Mouse (Mus musculus) lung, postnatal 14 days (tissue): Measurements from ENCODE around the gene Cdkn2a.
A peak's percentile ranks its signal among the peaks of the same experiment; 100 is the strongest.

Experiments used
- DNase-seq: peaks from one replicate; pipeline ENCODE4 v3.0.0; 2021

Gene Cdkn2a

GRCm38 (mm10) chr4:89294486-89295440, at the start of gene Cdkn2a:
Cdkn2a (minus strand) TSS chr4:89294653.
- peak; percentile 54 for DNase-seq

DNA sequence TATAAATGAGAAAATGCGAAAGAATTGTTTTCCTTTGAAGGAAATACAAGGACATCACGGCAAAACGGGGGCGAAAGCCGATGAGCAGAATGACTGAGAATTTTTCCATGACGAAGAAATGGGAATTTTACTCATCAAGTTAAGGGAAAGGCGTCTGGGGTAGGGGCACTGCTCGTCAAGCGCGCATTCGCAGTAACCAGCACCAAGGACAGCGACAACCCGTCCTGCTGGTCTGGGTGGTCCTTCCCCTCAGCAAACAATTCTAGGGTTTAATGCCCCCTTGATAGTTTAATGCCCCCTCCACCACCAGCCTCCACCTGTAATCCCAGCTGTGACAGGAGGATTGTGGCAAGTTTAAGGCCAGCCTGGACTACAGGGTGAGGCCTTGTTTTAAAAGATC, 19.0 kb upstream of the Cdkn2a start:
- DNase-seq = no peak

GRCm38 (mm10) chr4:89310491-89311254, 16.2 kb upstream of the Cdkn2a start, which contains the start of gene Cdkn2b:
Cdkn2b (minus strand) TSS chr4:89311039.
- DNase-seq = peak; percentile 96

DNA sequence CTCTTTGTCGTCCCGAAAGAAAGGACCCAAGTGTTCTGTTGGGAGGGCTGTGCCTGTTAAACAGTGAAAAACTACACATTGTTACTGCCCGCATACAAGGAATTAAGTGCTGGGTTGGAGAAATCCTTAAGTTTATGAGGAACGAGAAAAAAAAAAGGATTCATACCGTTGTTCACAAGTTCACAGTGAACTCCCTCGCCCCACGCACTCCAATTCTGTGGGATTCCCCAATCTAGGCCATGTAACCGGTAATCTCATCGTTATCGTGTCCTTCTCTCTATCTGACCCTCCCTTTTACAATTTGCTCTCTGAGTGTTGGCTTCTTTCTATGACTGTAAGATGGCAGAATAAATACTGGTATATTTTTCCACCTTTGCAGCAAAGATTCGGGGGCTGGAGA, 15.5 kb upstream of the Cdkn2a start:
- DNase-seq = no peak

- no peak for DNase-seq
These were observed 13.5 kb upstream of the Cdkn2a start for GRCm38 (mm10) chr4:89308001-89308400.

DNA sequence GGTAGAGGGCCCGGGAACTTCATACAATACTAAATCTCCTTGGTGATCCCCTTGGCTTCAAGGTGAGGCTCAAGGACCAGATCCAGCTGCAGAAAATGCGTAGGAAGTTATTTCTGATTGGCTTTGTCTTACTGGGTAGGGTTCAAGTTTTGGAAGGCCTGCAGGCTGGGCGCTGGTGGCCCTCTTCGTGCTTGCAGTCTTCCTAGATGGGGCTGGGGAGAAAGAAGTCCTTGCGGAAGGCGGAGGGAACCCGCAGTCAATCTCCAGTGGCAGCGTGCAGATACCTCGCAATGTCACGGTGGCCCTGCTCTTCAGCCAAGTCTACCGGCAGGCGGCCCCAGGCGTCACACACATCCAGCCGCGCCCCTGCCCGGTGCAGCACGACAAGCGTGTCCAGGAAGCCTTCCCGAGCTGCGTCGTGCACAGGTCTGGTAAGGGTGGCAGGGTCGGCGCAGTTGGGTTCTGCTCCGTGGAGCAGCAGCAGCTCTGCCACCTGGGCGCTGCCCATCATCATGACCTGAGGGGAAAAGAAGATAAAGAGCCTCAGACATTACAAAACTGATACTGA, 12.4 kb upstream of the Cdkn2a start:
- DNase-seq = no peak

DNA sequence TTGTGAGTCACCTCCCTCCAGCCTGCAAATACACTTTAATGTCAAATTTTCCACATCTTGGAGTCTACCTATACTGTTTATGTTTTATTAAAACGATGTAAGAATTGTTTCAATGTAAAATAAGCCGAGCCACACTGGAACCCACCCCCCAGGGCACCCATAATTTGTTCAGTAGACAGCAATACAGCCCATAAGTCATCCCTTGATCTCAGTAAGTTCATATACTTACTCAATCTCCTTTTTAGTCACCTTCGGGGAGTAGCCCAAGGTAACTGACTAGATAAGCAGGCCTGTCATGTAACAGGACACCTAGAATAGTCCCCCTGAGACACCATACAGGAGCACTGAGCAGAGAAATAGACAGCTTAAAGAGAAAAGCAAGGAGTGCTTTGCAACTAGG, 11.2 kb upstream of the Cdkn2a start:
- no peak for DNase-seq

GRCm38 (mm10) chr4:89303281-89303995, 9.0 kb upstream of the Cdkn2a start:
- no peak for DNase-seq

GRCm38 (mm10) chr4:89302129-89302528, 7.7 kb upstream of the Cdkn2a start:
- DNase-seq = no peak

DNA sequence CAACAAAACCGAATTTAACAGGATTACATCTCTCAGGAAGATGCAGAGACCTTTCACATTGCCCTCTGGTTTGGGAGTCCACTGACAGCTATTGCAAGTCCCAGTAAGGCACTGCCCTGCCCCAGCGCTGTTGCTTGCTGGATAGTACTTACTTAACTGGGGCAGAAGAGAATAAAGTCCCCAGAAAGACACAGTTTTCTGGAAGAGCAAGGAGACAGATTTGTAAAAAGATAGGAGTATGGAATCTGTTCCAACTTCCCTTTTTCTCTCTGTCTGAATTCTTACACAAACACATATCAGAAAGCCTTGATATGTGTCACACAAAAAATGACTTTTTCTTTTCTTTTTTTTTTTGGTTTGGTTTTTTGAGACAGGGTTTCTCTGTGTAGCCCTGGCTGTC, 5.3 kb upstream of the Cdkn2a start:
- no peak for DNase-seq

GRCm38 (mm10) chr4:89295441-89296220, 1.2 kb upstream of the Cdkn2a start:
- no peak for DNase-seq

- no peak for DNase-seq
These were observed 365 bp downstream of the Cdkn2a start for GRCm38 (mm10) chr4:89294091-89294485.

GRCm38 (mm10) chr4:89293516-89293915, 937 bp downstream of the Cdkn2a start:
- DNase-seq = no peak

DNA sequence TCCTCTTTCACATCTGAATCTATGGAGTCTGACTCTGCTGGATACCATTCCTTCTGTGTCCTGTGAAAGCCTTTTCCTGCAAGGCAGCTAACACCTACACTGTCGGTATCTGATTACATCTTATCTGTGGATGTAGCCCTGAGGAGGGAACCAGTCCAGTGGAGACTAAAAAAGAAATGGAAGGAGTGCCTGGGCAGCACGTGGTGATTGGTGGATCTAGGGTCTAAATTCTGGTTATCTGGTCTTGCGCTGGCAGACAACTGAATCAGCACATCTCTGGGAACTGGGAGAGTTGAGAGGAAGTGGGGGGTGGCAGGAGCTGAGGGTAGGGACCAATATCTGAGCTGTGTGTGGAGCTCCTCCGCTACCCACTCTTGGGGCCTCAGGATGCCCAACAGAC, 5.4 kb downstream of the Cdkn2a start:
- DNase-seq = no peak

DNA sequence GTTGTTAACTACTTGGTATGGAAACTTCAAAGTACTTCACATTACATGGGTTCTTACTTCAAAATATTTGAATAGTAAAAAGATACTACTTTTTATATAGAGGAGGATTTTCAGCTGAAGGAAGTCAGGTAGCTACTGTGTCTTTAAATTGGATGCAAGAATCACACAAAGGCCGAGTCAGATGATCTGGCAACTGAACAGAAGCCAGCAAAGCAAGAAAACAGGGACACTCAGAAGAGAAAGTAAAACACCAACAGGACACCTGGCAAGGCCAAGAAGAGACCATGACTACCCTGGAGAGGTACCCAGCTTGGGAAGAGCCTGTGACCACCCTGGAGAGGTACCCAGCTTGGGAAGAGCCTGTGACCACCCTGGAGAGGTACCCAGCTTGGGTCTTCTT, 7.9 kb downstream of the Cdkn2a start:
- DNase-seq = no peak

DNA sequence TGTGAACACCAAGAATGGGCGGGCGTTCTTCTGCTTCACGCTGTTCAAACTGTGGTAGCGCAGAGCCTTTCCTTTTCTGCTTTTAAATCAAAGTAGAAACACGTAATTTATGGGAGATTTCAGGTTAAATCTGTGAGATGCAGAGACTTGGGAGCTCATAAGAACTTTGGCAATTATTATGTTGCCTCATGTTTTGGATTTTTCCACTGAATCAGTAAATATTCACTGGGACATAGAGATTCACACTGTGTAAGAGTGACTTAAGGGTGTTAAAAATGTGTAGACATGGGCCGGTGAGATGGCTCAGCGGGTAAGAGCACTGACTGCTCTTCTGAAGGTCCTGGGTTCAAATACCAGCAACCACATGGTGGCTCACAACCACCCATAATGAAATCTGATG, 8.8 kb downstream of the Cdkn2a start:
- no peak for DNase-seq

DNA sequence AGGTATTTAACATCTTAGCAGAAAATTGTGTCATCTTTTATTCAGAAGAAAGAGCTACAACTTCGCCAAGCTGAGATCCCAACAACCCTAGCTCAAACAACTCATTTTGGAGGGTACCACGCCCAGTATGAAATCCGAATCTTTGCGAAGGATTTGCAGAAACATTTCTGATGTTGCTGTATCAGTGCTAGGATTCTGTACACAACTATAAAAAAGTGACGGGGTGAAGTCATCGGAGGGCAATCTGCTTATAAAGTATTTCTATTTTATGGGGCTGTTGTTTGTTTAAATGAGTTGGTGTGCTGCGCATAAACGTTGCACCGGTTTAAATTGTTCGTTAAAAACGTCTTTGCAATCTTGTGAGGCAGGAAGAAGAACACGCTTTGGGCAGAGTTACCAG, 11.8 kb downstream of the Cdkn2a start:
- no peak for DNase-seq

- DNase-seq = peak; percentile 14
These were observed 12.4 kb downstream of the Cdkn2a start for GRCm38 (mm10) chr4:89282036-89282566.

DNA sequence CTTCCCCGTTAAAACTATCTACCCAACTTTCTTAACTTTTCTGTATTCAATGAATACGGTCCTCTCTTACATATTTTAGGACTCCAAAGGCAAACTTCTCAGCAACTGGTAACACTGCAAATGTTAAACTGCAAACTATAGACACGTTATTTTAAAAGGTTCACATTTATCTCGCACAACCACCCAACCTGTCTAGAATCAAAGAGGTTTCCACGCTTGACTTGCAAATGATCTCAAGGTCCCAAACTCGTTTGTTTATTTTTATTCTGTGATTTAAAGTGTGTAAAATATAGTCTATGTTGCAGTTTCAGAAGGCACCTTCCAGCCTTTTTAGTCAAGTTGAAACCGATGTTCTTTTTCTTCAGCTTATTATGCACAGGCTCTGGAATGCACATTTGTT, 13.2 kb downstream of the Cdkn2a start:
- no peak for DNase-seq

DNA sequence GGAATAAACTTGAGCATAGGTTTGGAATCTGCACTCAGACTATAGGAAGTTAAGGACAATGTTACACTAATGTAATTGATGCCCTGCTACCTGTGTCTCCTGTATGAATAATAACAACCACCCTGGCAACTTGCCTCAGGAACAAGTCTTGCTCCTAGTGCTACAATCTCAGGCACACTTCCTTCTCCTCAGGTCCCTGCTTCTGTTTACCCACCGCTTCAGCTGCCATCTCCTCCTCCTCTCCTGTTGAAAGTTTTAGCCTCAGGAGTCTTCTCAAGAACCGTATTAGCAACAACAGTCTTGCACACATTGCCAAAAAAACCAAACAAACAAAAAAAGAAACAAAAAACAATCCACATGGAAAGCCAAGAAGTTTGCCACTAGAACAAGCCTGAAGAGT, 14.8 kb downstream of the Cdkn2a start:
- no peak for DNase-seq

GRCm38 (mm10) chr4:89277381-89277940, 17.0 kb downstream of the Cdkn2a start:
- DNase-seq = no peak
